Mouse (Mus musculus): ENCODE measurements around the gene Itga5.

The Itga5 gene

GRCm38 (mm10) chr15:103365471-103366375 is 840 bp downstream of the Itga5 start:
- DNase-seq (ENCODE audit: low spot score in 2 of 2): peak in 1 of 2 experiments; percentile 11

- DNase-seq (ENCODE audit: low spot score in 2 of 2): no peak
Observed at GRCm38 (mm10) chr15:103364761-103365160, 1.8 kb downstream of the Itga5 start.

- DNase-seq (ENCODE audit: low spot score in 2 of 2): no peak
Observed at GRCm38 (mm10) chr15:103363809-103364208, 2.8 kb downstream of the Itga5 start.

- no peak for DNase-seq (ENCODE audit: low spot score in 2 of 2)
Observed at GRCm38 (mm10) chr15:103362950-103363349, 3.6 kb downstream of the Itga5 start.

GRCm38 (mm10) chr15:103362333-103362732 is 4.2 kb downstream of the Itga5 start:
- DNase-seq (ENCODE audit: low spot score in 2 of 2): no peak

GRCm38 (mm10) chr15:103361269-103361668 is 5.3 kb downstream of the Itga5 start:
- peak; percentile 60 to 74 for DNase-seq (ENCODE audit: low spot score in 2 of 2)

- no peak for DNase-seq (ENCODE audit: low spot score in 2 of 2)
Observed at GRCm38 (mm10) chr15:103359869-103360602, 6.5 kb downstream of the Itga5 start.

- DNase-seq (ENCODE audit: low spot score in 2 of 2): no peak
Observed at GRCm38 (mm10) chr15:103359122-103359510, 7.4 kb downstream of the Itga5 start.

GRCm38 (mm10) chr15:103358278-103359121 is 8.1 kb downstream of the Itga5 start:
- no peak for DNase-seq (ENCODE audit: low spot score in 2 of 2)

- no peak for DNase-seq (ENCODE audit: low spot score in 2 of 2)
Observed at GRCm38 (mm10) chr15:103357817-103358216, 8.7 kb downstream of the Itga5 start.

- DNase-seq (ENCODE audit: low spot score in 2 of 2): no peak
Observed at GRCm38 (mm10) chr15:103356130-103356529, 10.4 kb downstream of the Itga5 start.

- DNase-seq (ENCODE audit: low spot score in 2 of 2): no peak
Observed at GRCm38 (mm10) chr15:103355420-103355819, 11.1 kb downstream of the Itga5 start.

- no peak for DNase-seq (ENCODE audit: low spot score in 2 of 2)
Observed at GRCm38 (mm10) chr15:103354690-103355089, 11.9 kb downstream of the Itga5 start.

- no peak for DNase-seq (ENCODE audit: low spot score in 2 of 2)
Observed at GRCm38 (mm10) chr15:103353511-103354256, 12.9 kb downstream of the Itga5 start.

GRCm38 (mm10) chr15:103352856-103353255 is 13.7 kb downstream of the Itga5 start:
- DNase-seq (ENCODE audit: low spot score in 2 of 2): peak; percentile 45 to 50

- peak; percentile 48 to 70 for DNase-seq (ENCODE audit: low spot score in 2 of 2)
Observed at GRCm38 (mm10) chr15:103347275-103347684, 19.3 kb downstream of the Itga5 start.

GRCm38 (mm10) chr15:103345789-103346188 is 20.8 kb downstream of the Itga5 start:
- DNase-seq (ENCODE audit: low spot score in 2 of 2): no peak

- DNase-seq (ENCODE audit: low spot score in 2 of 2): no peak
Observed at GRCm38 (mm10) chr15:103343556-103343955, 23.0 kb downstream of the Itga5 start.

- no peak for DNase-seq (ENCODE audit: low spot score in 2 of 2)
Observed at GRCm38 (mm10) chr15:103343008-103343407, 23.6 kb downstream of the Itga5 start.

- DNase-seq (ENCODE audit: low spot score in 2 of 2): peak; percentile 65 to 83
Observed at GRCm38 (mm10) chr15:103342415-103342814, 24.1 kb downstream of the Itga5 start.

- no peak for DNase-seq (ENCODE audit: low spot score in 2 of 2)
Observed at GRCm38 (mm10) chr15:103341547-103341946, 25.0 kb downstream of the Itga5 start.
